Mouse (Mus musculus) spleen, postnatal 4 days (tissue): ENCODE measurements around the gene 1810062G17Rik.

ENCODE experiments used
- DNase-seq, 2 experiments: peaks; one replicate each; pipeline ENCODE4 v3.0.0; 2022; ENCODE audit warnings: low spot score in 2 of 2

The 1810062G17Rik gene

GRCm38 (mm10) chr3:36475532-36476087, at the start of gene 1810062G17Rik, which contains the start of gene Anxa5:
TSS of gene 1810062G17Rik (plus strand) at chr3:36475937.
TSS of gene Anxa5 (minus strand) at chr3:36475894.
- peak; percentile 90 to 93 for DNase-seq

GRCm38 (mm10) chr3:36427386-36427785, 48.4 kb upstream of the 1810062G17Rik start:
- DNase-seq: no peak

- no peak for DNase-seq
Observed at GRCm38 (mm10) chr3:36430360-36430759, 45.4 kb upstream of the 1810062G17Rik start.

- DNase-seq: no peak
Observed at GRCm38 (mm10) chr3:36440280-36440679, 35.5 kb upstream of the 1810062G17Rik start.

- DNase-seq: no peak
Observed at GRCm38 (mm10) chr3:36442426-36442825, 33.3 kb upstream of the 1810062G17Rik start.

- DNase-seq: no peak
Observed at GRCm38 (mm10) chr3:36446041-36446440, 29.7 kb upstream of the 1810062G17Rik start.

- no peak for DNase-seq
Observed at GRCm38 (mm10) chr3:36446506-36446905, 29.2 kb upstream of the 1810062G17Rik start.

- DNase-seq: no peak
Observed at GRCm38 (mm10) chr3:36446918-36447317, 28.8 kb upstream of the 1810062G17Rik start.

- no peak for DNase-seq
Observed at GRCm38 (mm10) chr3:36449292-36450165, 26.2 kb upstream of the 1810062G17Rik start.

- no peak for DNase-seq
Observed at GRCm38 (mm10) chr3:36452502-36452901, 23.2 kb upstream of the 1810062G17Rik start.

GRCm38 (mm10) chr3:36455124-36455523, 20.6 kb upstream of the 1810062G17Rik start:
- DNase-seq: no peak

GRCm38 (mm10) chr3:36455566-36455965, 20.2 kb upstream of the 1810062G17Rik start:
- DNase-seq: no peak

GRCm38 (mm10) chr3:36460717-36461116, 15.0 kb upstream of the 1810062G17Rik start:
- no peak for DNase-seq

- DNase-seq: no peak
Observed at GRCm38 (mm10) chr3:36461819-36462218, 13.9 kb upstream of the 1810062G17Rik start.

GRCm38 (mm10) chr3:36462348-36462747, 13.4 kb upstream of the 1810062G17Rik start:
- DNase-seq: no peak

- no peak for DNase-seq
Observed at GRCm38 (mm10) chr3:36465538-36465937, 10.2 kb upstream of the 1810062G17Rik start.

GRCm38 (mm10) chr3:36467632-36468031, 8.1 kb upstream of the 1810062G17Rik start:
- DNase-seq: no peak

- DNase-seq: no peak
Observed at GRCm38 (mm10) chr3:36468871-36469270, 6.9 kb upstream of the 1810062G17Rik start.

GRCm38 (mm10) chr3:36471856-36472255, 3.9 kb upstream of the 1810062G17Rik start:
- DNase-seq: no peak

- DNase-seq: no peak
Observed at GRCm38 (mm10) chr3:36473222-36473621, 2.5 kb upstream of the 1810062G17Rik start.

- DNase-seq: no peak
Observed at GRCm38 (mm10) chr3:36474421-36474820, 1.3 kb upstream of the 1810062G17Rik start.

GRCm38 (mm10) chr3:36474938-36475483, 726 bp upstream of the 1810062G17Rik start:
- DNase-seq: no peak
